Mouse (Mus musculus): Measurements from ENCODE around the gene Pcbp2. TPM values are rescaled to one million over a fixed set of nuclear protein-coding genes. Genes with fewer than 3 reads are reported as not detected.

The Pcbp2 gene
- polyA plus RNA-seq, 2 experiments from 2014 or later, result 198 to 220 TPM

DNA sequence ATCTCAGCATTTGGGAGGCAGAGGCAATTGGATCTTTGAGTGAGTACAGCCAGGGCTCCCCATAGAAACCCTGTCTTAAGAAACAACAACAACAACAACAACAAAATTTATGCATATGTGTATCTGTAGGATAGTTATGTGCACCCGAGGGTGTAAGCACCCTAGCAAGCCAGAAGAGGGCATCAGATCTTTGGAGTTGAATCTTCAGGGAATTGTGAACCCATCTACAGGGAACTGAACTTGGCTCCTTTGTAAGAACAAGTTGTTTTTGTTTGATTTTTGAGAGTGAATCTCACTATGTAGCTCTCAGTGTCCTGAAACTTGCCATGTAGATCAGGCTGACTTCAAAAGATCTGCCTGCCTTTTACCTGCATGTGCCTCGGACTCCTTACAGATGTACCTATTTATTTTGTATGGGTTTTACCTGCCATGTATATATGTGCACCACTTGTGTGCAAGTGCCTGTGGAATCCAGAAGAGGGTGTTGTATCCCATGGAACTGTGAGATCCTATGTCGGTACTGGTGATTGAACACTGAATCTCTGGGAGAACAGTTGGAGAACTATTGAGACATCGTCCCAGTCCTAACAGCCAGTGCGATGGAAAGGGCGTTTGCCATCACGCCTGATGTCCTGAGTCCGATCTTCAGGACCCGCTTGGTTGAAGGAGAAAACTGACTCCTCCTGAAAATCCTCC, 1.5 kb upstream of the Pcbp2 start:
- no peak for ATAC-seq

DNA sequence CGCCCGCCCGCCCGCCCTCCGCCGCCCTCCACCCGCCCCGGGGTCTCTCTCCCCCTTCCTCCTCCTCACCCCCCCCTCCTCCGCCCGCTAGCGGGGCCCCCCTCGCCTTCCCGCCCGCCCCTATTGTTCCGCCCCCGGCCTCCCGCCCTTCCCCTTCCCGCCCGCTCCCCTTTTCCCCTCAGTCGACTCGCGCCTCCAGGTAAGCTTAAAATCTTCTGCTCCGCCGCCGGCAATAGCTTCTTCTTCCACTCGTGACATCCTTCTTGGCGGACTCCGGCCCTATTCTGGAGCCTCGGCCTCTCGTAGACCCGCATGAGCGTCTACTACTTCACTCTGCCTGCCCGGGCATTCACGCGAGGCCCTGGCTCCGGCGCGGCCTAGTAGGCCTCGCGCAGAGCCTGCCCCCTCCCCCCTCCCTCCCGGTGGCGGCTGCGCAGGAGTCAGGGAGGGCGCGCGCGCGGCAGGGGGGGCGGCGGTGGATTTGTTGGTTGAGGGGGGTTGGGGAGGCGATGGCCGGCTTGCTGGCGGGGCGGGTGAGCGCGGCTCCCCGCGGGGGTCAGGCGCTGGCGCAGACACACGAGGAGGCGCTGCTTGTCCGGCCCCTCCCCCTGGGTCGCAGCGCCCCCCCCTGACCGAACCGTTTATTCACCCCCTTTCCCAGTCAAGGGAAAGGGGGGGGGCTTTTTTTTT, 411 bp downstream of the Pcbp2 start:
- ATAC-seq, result peak; percentile 26

DNA sequence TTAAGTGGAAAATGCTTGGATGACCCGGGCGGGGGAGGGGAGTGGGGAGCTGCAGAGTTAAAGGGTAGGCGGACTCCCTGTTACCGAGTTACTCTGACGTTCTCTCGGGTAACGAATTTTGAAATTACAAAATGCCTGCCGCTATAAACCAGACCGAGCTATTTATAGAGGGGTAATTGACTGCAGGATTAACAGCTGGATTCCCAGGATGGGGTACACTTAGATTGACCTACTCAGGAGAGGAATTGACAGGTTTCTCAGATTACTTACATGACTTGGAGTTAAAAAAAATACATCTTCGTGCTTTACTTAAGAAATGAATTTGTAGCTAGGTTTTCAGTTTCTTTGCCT, 931 bp downstream of the Pcbp2 start:
- ATAC-seq, result no peak

DNA sequence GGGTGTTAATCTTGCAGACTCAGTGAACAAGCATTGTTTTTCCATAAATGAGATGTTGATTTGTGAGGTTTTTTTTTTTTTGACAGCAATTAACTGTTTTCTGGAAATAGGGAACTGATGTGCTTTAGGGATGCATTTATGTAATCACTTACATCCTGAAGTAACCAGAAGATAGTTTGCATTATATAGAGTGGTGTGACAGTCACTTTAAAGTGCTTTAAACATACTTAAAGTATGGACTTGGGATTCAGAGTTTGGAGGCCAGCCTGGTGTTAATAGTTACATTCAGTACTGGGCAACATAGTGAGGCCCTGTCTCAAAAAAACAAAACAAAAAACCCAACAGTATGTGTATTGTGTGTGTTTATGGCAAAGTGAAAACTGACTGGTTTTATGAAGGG, 1.4 kb downstream of the Pcbp2 start:
- no peak for ATAC-seq

DNA sequence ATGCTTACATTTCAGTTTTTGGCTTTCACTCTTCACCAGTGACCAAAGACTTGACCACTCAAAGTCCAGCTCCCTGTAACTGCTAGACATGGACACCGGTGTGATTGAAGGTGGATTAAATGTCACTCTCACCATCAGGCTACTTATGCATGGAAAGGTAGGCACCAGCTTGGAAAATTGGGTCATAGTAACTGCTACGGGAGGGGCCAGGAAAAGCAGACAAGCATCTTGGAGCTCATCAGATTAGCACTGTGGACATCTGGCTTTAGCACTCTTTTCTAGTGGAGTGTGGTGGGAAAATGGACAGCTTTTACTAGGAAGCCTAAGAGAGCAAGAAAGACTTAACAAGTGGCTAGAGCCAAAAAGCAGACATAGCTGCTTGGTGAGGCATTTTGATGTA, 2.9 kb downstream of the Pcbp2 start:
- ATAC-seq, result no peak

DNA sequence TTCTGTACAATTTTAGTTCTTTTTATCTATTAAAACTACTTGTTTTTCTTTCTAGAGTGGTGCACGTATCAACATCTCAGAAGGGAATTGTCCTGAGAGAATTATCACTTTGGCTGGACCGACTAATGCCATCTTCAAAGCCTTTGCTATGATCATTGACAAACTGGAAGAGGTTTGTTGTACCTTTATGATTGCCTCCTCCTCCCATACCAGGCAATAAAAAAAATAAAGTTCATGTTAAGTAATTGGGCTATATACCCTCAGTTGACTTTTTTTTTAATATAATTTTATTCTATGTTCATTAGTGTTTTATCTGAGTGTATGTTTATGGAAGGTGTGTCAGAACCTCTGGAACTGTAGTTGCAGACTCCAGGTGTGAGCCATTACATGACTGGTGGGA, 4.2 kb downstream of the Pcbp2 start:
- ATAC-seq, result no peak

DNA sequence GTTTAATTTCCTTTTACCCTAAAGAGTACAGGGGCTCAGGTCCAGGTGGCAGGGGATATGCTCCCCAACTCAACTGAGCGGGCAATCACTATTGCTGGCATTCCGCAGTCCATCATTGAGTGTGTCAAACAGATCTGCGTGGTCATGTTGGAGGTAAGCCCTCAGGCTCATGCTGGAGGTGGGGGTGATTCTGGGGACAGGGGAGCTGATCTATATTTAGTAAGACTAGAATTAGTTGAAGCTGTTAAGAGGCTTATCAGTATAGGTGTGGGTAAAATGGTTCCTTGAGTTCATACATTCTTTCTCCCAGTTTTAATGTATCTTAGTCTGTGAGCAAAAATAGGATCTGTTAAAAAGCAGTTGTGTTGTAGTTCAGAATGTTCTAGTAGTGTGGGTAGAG, 12.8 kb downstream of the Pcbp2 start:
- no peak for ATAC-seq

DNA sequence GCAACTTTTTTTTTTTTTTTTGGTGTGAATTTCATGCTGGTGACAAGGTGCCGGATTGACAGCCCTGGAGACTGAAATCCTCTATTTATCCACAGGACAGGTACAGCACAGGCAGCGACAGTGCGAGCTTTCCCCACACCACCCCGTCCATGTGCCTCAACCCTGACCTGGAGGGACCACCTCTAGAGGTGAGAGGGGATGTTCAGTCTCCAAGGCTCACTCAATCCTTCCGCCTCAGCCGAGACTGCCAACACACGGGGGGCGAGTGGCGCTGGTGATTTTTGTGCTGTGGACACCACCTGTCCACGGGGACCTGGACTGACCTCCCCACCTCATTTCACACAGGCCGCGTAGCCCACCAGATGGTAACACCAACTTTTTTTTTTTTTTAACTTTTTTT, 15.5 kb downstream of the Pcbp2 start:
- ATAC-seq, result no peak

DNA sequence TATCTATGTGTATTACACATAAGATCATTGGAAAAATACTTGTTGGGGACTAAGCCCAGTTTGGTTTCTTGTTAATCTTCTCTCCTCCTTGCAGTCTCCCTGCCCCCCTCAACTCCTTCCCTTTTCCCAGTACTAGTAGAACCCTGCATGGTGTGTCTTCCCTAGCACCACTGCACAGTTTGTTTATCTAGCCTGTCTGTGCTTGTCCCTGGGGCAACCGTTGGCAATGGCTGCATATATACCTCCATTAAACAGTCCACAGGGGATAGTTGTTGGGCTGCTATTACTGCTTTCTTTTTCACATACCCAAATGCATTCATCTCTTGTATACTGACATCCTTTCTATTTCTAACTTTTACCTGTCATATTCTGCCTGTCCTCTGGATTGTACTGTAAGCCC, 17.3 kb downstream of the Pcbp2 start:
- ATAC-seq, result no peak

DNA sequence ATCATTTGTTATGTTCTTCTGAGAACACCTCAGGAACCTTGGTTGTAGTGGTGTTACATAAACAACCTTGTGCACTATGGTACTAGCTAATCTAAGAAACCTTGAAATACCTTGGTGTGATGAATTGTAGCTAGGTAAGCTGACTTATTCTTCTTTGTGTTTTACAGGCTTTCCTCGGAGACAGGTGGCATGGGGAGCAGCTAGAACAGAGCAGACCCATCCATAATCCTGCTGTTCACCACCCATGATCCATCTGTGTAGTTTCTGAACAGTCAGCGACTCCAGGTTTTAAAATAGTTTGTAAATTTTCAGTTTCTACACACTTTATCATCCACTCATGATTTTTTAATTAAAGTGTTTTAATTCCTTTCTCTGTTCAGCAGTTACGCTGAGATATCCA, 28.0 kb downstream of the Pcbp2 start:
- ATAC-seq, result no peak

DNA sequence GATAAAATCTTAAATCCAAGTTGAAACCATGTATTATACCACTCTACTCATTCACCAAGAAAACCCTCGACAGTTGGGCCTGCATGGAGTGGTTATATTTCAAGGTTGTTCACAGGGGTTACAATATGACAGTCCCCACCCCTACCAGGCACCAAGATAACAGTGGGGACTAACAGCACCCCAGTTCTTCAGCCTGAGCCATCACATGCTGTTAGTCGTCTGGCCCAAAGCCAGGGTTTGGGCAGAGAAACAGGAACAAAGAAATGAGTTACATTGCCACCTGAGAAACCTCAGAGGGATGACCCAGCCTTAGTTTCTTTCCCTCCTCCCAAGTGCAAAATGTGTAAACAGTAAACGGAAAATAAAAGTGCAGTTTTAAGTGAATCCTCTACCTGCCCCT, 29.0 kb downstream of the Pcbp2 start:
- no peak for ATAC-seq

DNA sequence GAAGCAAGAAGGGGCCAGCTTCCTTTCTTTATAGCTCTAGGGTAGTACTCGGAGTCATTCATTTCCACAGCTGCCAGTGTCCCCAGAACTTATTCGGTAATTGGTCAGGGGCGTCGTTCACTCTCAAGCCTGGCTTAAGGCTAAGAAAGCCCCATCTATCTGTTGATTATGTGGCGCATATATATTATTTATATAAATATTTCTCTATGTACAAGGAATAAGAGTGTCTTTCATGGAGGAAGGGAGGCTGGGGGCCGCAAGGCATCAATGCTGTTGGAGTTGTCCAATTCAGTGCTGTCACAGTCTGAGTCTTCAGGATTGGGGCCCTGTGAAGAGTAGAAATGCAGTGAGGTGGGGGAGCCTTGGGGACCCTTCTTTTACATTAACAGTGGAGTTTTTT, 29.5 kb downstream of the Pcbp2 start:
- ATAC-seq, result no peak

DNA sequence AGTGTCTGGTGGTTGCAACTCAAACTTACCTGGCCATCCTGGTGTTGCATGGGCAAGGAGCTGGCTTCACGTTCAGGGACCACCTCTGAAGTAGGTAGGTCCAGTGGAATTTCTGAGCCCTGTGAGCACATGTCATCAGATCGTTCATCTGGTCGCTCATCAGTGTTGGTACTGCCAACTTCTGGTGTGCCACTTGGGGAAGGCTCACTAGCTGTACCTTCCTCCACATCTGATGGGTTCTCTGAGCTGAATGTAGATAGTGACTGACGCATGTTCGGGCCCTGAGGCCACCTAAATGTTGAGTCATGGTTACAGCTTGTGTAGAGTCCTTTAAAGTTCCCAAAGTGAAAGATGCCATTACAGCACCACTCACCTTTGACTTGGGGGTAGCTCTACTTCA, 30.1 kb downstream of the Pcbp2 start:
- ATAC-seq, result no peak

DNA sequence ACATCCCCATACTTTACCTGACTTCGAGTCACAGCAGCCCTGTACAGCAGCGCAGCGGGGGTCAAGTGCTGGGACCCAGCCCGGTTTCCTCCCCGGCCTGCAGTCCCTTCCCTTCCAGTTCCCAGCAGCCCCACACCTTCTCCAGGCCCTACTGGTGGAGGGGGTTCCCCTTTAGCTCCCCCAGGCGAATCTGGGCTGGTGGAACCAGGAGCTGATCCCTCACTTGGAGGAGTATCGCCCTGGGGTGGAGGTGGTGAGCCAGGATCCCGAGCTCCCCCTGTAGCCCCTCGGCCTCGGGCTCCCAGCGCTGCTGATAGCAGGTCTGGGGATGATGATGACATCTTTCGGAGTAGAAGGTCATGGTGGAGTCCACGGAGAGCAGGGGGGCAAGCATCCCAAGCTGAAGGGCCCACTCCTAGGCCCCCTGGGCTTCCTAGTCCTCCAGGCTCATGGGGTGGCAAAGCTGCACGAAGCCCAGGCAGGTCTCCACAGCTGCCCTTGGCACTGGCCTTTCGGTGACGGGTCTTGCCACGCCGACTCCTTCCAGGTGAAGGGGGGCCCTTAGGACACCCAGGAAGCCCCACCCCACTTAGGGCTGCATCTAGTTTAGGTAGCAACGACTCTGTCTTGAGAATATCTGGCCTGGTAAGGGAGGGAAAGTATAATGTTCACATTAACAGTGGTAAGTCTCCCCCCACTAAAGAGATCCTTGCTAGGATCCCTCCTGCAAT, 30.9 kb downstream of the Pcbp2 start:
- no peak for ATAC-seq

DNA sequence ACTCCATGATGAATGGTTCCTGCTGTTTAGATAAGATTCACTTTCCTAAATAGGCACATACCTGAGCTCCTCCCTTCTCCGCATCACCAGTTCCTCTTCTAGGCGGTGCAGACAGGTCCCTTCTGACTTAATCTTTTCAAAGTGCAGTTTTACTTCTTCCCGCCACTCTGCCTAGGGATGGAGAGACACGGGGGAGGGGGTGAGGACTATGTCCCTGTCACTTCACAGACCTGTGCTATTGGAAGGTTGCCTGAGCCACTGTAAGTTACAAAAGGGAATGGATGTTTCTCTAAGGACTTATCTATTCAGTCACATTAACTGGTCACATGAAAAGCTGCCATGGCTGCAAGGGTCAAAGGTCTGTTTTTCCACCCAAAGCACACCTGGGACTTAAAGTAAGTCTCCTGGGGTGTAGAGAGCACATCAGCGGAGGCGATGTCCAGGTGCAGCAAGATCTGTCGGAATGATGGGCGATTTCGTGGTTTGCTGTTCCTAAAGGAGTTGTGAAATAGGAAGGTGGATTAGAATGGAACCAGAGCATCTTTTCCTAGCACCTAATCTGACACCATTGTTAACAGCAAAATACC, 32.0 kb downstream of the Pcbp2 start:
- ATAC-seq, result no peak

DNA sequence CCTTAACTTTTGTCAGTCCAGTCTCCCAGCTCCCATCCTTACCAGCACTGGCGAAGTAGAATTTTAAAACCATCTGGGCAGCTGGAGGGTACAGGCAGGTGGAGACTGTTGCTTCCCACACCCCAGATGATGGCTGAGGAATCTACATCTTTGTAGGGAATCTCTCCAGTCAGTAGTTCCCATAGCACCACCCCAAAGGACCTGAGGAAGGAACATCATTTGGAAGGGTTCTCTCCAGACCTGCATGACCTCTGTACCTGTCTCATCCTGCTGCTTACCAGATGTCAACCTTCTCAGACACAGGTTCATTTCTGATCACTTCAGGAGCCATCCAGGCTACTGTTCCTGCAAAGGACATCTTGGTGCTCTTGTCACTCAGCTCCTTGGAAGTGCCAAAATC, 33.1 kb downstream of the Pcbp2 start, which contains the start of gene Gm10337:
Gene Gm10337 (plus strand): TSS at position 276 of the 400 bp plus-strand sequence.
- ATAC-seq, result no peak

DNA sequence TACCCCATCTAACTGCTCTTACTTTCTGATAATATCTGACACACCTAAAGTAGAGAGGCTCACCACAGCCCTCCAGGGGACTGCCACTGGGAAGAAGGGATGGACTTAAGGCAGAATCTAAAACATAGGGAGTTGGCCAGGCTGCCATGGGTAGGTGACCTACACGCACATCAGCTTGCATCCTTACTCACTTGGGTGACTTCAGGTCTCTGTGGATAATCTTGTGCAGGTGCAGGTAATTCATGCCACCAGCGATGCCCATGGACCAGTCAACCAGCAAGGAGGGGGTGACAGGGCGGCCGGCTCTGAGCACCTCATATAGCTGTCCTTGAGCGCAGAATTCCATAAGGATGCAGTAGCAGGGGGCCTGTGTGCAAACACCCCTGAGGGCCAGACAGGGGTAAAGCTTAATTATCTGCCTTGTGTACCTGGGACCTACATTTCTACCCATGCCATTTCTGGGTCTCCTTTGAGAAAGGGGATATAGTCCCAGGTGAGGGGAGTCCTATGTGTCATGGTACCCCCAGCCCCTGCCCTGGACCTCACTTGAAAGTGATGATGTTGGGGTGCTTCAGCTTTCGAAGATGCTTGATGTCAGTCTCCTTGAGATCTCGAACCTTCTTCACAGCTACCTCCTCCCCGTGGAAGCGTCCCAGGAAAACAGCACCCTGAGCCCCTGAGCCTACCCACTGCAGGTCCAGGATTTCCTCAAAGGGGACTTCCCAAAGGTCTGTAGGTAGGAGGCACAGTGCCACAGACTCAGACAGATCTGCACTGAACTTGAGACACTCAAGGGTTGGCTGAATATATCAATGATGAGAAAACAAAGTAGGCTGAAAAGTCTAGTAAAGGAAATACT, 33.8 kb downstream of the Pcbp2 start:
- no peak for ATAC-seq

DNA sequence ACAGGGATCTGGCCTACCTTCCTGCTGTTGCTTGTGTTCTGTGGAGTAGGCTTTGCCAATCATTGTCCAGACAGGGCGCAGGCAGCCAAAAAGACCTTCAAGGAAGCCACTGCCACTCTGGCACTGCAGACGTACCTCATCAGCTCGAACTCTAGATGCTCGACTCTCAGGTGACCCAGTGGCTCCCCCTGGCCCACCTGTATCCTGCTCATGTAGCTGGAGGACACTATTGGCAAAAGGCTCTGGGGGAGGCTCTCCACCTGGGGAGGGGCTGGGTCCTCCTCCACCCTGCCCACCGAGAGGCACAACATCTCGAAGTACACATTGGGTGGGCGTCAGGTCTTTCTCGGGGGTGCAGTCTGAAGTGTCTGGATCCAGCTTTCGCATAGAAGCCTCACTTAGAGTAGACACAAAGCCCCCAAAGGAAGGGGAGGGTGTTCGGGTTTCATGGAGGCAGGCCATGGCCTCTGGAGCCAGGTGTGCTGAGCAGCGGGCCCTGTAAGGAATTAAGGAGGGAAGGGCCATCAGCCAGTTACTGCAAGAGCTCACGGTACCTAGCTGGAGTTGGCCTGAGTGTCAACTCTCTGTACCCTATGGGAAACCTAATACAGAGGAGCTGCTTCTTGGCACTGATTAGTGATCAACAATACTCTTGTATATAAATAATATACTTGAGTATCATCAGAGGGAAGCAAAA, 34.9 kb downstream of the Pcbp2 start:
- no peak for ATAC-seq

DNA sequence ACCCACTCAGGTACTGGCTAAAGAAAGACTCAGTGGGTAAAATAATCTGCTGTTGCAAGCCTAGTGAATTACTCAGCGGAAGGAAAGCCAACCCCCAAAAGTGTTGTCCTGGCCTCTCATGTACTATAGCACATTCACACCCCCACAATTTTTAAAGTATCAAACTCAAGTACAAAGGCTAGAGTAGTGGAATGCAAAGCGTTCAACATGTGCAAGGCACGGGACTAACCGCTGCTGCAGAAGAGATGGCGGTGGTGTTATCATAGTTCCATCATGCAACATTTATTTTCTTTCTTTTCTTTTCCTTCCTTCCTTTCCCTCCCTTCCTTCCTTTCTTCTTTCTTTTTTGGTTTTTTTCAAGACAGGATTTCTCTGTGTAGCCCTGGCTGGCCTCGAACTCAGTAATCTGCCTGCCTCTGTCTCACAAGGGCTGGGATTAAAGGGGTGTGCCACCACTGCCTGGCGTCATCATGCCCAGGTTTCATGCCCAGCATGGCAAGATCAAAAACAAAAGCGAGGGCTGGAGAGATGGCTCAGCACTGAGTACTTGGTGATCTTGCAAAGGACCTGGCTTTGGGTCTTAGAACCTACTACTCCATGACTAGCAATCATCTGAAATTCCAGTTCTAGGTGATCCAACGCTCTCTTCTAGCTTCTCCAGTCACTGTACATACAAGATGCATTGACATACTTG, 35.6 kb downstream of the Pcbp2 start:
- no peak for ATAC-seq

DNA sequence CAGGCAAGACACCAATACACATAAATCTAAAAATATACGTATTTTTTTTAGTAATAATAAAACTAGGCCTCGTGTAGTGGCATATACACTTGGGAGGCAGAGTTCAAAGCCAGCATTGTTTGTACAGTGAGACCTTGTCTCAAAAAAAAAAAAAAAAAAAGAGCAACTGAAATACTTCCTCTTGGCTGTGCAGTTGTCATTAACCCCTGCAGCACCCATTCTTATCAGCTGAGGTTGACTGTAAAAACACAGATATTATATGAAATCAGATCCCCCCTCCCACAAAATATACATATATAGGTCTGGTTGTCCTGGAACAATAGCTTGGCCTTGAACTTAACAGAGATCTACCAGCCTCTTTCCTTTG, 36.1 kb downstream of the Pcbp2 start:
- no peak for ATAC-seq

DNA sequence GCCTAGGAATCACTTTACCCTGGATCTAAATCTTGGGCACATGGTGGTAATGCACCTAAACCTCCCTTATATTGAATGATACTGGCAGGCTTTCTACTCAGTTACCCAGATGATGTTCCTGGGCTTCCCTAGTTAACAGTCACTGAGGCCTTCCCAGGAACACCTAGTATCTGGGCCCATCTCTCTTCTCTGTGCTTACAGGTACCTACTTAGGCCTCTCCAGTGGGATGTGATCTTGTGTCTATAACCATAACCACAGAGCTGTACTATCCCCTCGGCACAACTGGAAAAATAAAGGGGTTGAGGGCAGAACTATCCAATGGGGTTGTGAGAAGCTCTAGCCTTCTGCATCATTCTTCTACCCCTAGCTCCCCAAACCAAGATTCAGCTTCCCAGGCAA, 36.5 kb downstream of the Pcbp2 start:
- ATAC-seq, result no peak

Data from CD4-positive, CD25-positive, alpha-beta regulatory T cell, adult 4 months (primary cell).